Comparison of ENCODE assay signal across 8 mouse cellular contexts in the genomic region with DNA sequence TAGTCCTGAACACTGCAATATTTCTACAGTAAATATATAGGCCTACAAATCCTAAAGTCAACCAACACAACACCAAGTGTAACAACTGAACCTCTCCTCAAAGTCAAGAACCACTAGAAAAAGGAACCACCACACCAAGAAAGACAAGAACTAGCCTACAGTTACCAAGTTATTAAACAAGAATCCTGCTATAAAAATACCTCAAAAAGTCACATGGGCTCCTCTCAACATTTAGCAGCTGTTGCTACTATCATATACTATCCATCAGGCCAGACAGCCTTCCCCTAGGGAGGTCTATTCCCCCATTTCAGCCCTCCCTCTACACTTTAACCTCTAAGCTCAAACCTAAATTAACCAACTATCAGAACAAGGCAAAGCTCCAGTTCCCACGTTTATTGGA. TPM values are rescaled to one million over a fixed set of nuclear protein-coding genes. Genes with fewer than 3 reads are reported as not detected.
A peak's percentile ranks its signal among the peaks of the same experiment; 100 is the strongest.
DNase-seq lines count a peak whose midpoint lies in the region; ATAC-seq and TF ChIP-seq lines count a peak whose summit lies in the region.

No protein-coding gene starts in this region.

- peaks cover 15% of the 10 kb centered on the region for H3K4me1 ChIP-seq in heart, embryonic 12.5 days (replicated peaks)
- H3K4me1 ChIP-seq in G1E (ENCODE audit: insufficient read depth, low read depth, low read length): peaks cover 23% of the 10 kb centered on the region
- H3K4me1 ChIP-seq in hindbrain, embryonic 10.5 days (replicated peaks): peaks cover 25% of the 10 kb centered on the region

- no peaks in the 10 kb centered on the region for H3K9me3 ChIP-seq in heart, embryonic 12.5 days (replicated peaks)
- no peaks in the 10 kb centered on the region for H3K9me3 ChIP-seq in G1E (replicated peaks)
- H3K9me3 ChIP-seq in hindbrain, embryonic 10.5 days: no peaks in the 10 kb centered on the region

- no peak for DNase-seq in heart, postnatal 25 days (ENCODE audit: low spot score)
- DNase-seq in G1E (ENCODE audit: low spot score): no peak
- no peak for DNase-seq in hindbrain, embryonic 10.5 days (ENCODE audit: low spot score)
- DNase-seq in mesoderm, embryonic 11.5 days (ENCODE audit: low read depth, low spot score): peak; percentile 45
- no peak for DNase-seq in left cerebral cortex, adult 11 months (ENCODE audit: low spot score)
- no peak for DNase-seq in cerebellum, postnatal 36 days

- 4% methylated on average over 1 of the region's 1 CpGs for WGBS in heart, embryonic 12.5 days
- WGBS in hindbrain, embryonic 10.5 days: 18% methylated on average over 1 of the region's 1 CpGs

- H3K36me3 ChIP-seq in heart, embryonic 12.5 days: peaks cover 20% of the 10 kb centered on the region
- H3K36me3 ChIP-seq in G1E (replicated peaks): peaks cover 26% of the 10 kb centered on the region
- peaks cover 50% of the 10 kb centered on the region for H3K36me3 ChIP-seq in hindbrain, embryonic 10.5 days

- H3K9ac ChIP-seq in heart, embryonic 12.5 days: no peak overlapping the region

- intact Hi-C loops in heart, postnatal 25 days (cut with DNase I): loop anchor here (1.0 to 2.0 kb wide), 4 partner anchors 15 to 67 kb away; no protein-coding TSS in a partner anchor

- peak overlapping the region; percentile 94 for H3K4me2 ChIP-seq in heart, embryonic 12.5 days

- H3K4me3 ChIP-seq in heart, embryonic 12.5 days: peak overlapping the region; percentile 95
- H3K4me3 ChIP-seq in G1E (ENCODE audit: low read depth, low read length): peak overlapping the region; percentile 96
- H3K4me3 ChIP-seq in hindbrain, embryonic 10.5 days: peak overlapping the region; percentile 100

- no peaks in the 10 kb centered on the region for H3K27me3 ChIP-seq in heart, embryonic 12.5 days (replicated peaks)
- no peaks in the 10 kb centered on the region; the same call in 1 of the 2 replicates for H3K27me3 ChIP-seq in G1E (ENCODE audit: insufficient read depth, low read length)
- H3K27me3 ChIP-seq in hindbrain, embryonic 10.5 days (ENCODE audit: insufficient read depth, poor library complexity, severe bottlenecking): 0 out of 2 replicates have a peak, but pooled peaks cover 6% of the 10 kb centered on the region

- H3K27ac ChIP-seq in heart, embryonic 12.5 days (ENCODE audit: poor library complexity, severe bottlenecking): no peak overlapping the region
- H3K27ac ChIP-seq in hindbrain, embryonic 10.5 days: no peak overlapping the region

- no peak for TF ChIP-seq CTCF in G1E (IDR thresholded peaks at IDR 0.05; ENCODE audit: low read depth, low read length)

- ATAC-seq in heart, embryonic 12.5 days (ENCODE audit: insufficient number of reproducible peaks, low FRiP score): no peak
- no peak for ATAC-seq in G1E (ENCODE audit: extremely low read depth, insufficient number of reproducible peaks, low FRiP score, poor library complexity, severe bottlenecking)
- no peak for ATAC-seq in frontal cortex, adult (ENCODE audit: low TSS enrichment)

RNA-seq across cellular contexts. Expression of gene Syncrip, which starts 2.3 kb away (rescaled TPM):
- 67.7 and 74.2 TPM in 2 replicates for polyA plus RNA-seq in heart, embryonic 12.5 days (2016; fragmentation: Nextera tagmentation; extraction: Ambion mirVana)
- total RNA-seq in heart, postnatal 25 days (2021): 10 to 100 TPM; 53.0 to 64.1 TPM
- total RNA-seq in G1E (2014; fragmentation: Nextera tagmentation) (251 and 283 TPM in 2 replicates), G1E (2017) (152 and 197 TPM in 2 replicates)
- polyA plus RNA-seq in G1E (2012): 148 and 152 TPM in 2 replicates
- 79.9 and 108 TPM in 2 replicates for polyA plus RNA-seq in hindbrain, embryonic 10.5 days (2016; fragmentation: Nextera tagmentation; extraction: Ambion mirVana)

RNA-seq across cellular contexts. Expression of gene Gm20537, which starts 23.7 kb away (rescaled TPM):
- 0.98 TPM in 1 of 2 replicates, not detected in the other for polyA plus RNA-seq in heart, embryonic 12.5 days (2016; fragmentation: Nextera tagmentation; extraction: Ambion mirVana)
- total RNA-seq in heart, postnatal 25 days (2021): not detected
- total RNA-seq in G1E (2014; fragmentation: Nextera tagmentation): 1.5 TPM in 1 of 2 replicates, not detected in the other
- total RNA-seq in G1E (2017): 0.41 and 0.87 TPM in 2 replicates
- 14.1 and 22.0 TPM in 2 replicates for polyA plus RNA-seq in G1E (2012)
- polyA plus RNA-seq in hindbrain, embryonic 10.5 days (2016; fragmentation: Nextera tagmentation; extraction: Ambion mirVana): 0.84 TPM in 1 of 2 replicates, not detected in the other

RNA-seq across cellular contexts. Expression of gene Snx14, which starts 41.4 kb away (rescaled TPM):
- 32.2 and 33.5 TPM in 2 replicates for polyA plus RNA-seq in heart, embryonic 12.5 days (2016; fragmentation: Nextera tagmentation; extraction: Ambion mirVana)
- 10 to 100 TPM; 24.5 to 25.6 TPM for total RNA-seq in heart, postnatal 25 days (2021)
- total RNA-seq in G1E (2014; fragmentation: Nextera tagmentation): 47.4 and 57.4 TPM in 2 replicates
- 37.8 and 51.0 TPM in 2 replicates for total RNA-seq in G1E (2017)
- 8.3 and 8.5 TPM in 2 replicates for polyA plus RNA-seq in G1E (2012)
- polyA plus RNA-seq in hindbrain, embryonic 10.5 days (2016; fragmentation: Nextera tagmentation; extraction: Ambion mirVana): 17.4 and 19.9 TPM in 2 replicates
